ENCODE assay signal across 20 mouse cellular contexts in the genomic region with DNA sequence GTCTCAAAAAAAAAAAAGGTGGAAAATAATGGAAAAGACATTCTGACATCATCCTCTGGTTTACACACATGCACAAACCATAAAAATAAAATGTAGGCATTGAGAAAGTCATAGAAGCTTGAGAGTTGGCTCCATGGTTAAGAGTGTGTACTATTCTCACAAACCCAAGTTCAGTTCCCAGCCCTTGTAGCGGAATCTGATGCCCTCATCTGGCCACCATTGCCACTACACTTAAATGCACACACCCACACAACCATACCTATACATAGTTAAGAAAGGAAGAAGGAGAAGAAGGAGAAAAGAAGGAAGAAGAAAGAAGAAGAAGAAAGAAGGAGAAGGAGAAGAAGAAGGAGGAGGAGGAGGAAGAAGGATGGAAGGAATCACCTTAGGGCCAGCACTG.
DNase-seq lines count a peak whose midpoint lies in the region; ATAC-seq and TF ChIP-seq lines count a peak whose summit lies in the region.
"Had no signal": no experiment of that assay in that cellular context is flagged by ENCODE, and none has a peak within 500 bp of the region (broad histone marks: within the 10 kb centered on the region; RNA-seq: fewer than 3 reads in every experiment).

No protein-coding gene starts in this region.

- ATAC-seq in liver, postnatal 0 days, result no peak
- ATAC-seq: forebrain, embryonic 15.5 days; intestine, embryonic 16.5 days; midbrain, embryonic 15.5 days had no signal

- 81% methylated on average over 1 of the region's 1 CpGs for WGBS in liver, postnatal 0 days (ENCODE audit: insufficient replicate concordance)

- H3K36me3 ChIP-seq in liver, postnatal 0 days (replicated peaks; ENCODE audit: insufficient read depth, low read length), result no peaks in the 10 kb centered on the region
- H3K36me3 ChIP-seq: forebrain, embryonic 15.5 days; midbrain, embryonic 15.5 days had no signal

- H3K9ac ChIP-seq in liver, postnatal 0 days (replicated peaks), result no peak overlapping the region
- H3K9ac ChIP-seq: forebrain, embryonic 15.5 days; limb, embryonic 15.5 days; midbrain, embryonic 15.5 days had no signal

- H3K4me2 ChIP-seq in liver, postnatal 0 days (ENCODE audit: low read depth, low read length), result no peak overlapping the region
- H3K4me2 ChIP-seq: forebrain, embryonic 15.5 days; limb, embryonic 15.5 days; midbrain, embryonic 15.5 days had no signal

- H3K4me1 ChIP-seq in liver, postnatal 0 days (ENCODE audit: insufficient read depth), result no peaks in the 10 kb centered on the region
- H3K4me1 ChIP-seq: forebrain, embryonic 15.5 days; midbrain, embryonic 15.5 days had no signal

- H3K9me3 ChIP-seq in liver, postnatal 0 days (ENCODE audit: low read length), result no peaks in the 10 kb centered on the region
- H3K9me3 ChIP-seq: forebrain, embryonic 15.5 days; limb, embryonic 15.5 days; midbrain, embryonic 15.5 days had no signal

- no peak overlapping the region for H3K27ac ChIP-seq in gastrocnemius, adult 2 months
- H3K27ac ChIP-seq in liver, postnatal 0 days (ENCODE audit: low read depth), result no peak overlapping the region
- H3K27ac ChIP-seq: forebrain, embryonic 15.5 days; limb, embryonic 15.5 days; midbrain, embryonic 15.5 days had no signal

- intact Hi-C loops in gastrocnemius, adult 2 months (cut with DNase I), result no loop called here
- intact Hi-C loops in gastrocnemius, postnatal 14 days (cut with DNase I; ENCODE audit: low total_unique reads), result no loop called here

- TF ChIP-seq EP300 in liver, postnatal 0 days (IDR thresholded peaks at IDR 0.05; ENCODE audit: low read depth), result no peak

- no peak for DNase-seq in gastrocnemius, adult 2 months
- no peak for DNase-seq in gastrocnemius, postnatal 14 days
- DNase-seq in liver, postnatal 0 days, result no peak
- DNase-seq in liver (no peak), ES-CJ7 (ENCODE audit: low read depth, low spot score) (peak; percentile 9), adipocyte (ENCODE audit: low spot score) (no peak)
- peak; percentile 42 for DNase-seq in induced T-regulatory cell, adult 2 months (ENCODE audit: low read depth)
- no peak for DNase-seq in cerebellum, adult 9-10 months
- DNase-seq: adrenal gland, postnatal 25 days; cerebellum, postnatal 36 days; heart, adult 11 months; kidney, postnatal 14 days; retina, postnatal 1 day; thymus, adult 2 months had no signal

- no peaks in the 10 kb centered on the region for H3K27me3 ChIP-seq in liver, postnatal 0 days (ENCODE audit: insufficient read depth, low read length)
- H3K27me3 ChIP-seq: forebrain, embryonic 15.5 days; limb, embryonic 15.5 days; megakaryocyte, embryonic 14.5 days; midbrain, embryonic 15.5 days had no signal

- H3K4me3 ChIP-seq in gastrocnemius, adult 2 months, result no peak overlapping the region
- no peak overlapping the region for H3K4me3 ChIP-seq in liver, postnatal 0 days (ENCODE audit: low read depth, low read length)
- H3K4me3 ChIP-seq: erythroblast, embryonic 14.5 days; forebrain, embryonic 15.5 days; limb, embryonic 15.5 days; megakaryocyte, embryonic 14.5 days; midbrain, embryonic 15.5 days had no signal

- TF ChIP-seq CTCF in gastrocnemius, adult 2 months (IDR thresholded peaks at IDR 0.05), result peak; percentile 28; the same call in 1 of the 2 replicates
- TF ChIP-seq CTCF in liver, postnatal 0 days (IDR thresholded peaks at IDR 0.05; ENCODE audit: low read depth), result 0 out of 2 replicates have a peak, but pooled peaks have one; percentile 27

Comparison
In these comparisons a context has a peak if more than half of its experiments do, and no peak if none do; other contexts are left out.
1. DNase-seq: peak in ES-CJ7 (single experiment) and induced T-regulatory cell, adult 2 months (single experiment); none in gastrocnemius, adult 2 months (single experiment), gastrocnemius, postnatal 14 days (single experiment), liver, postnatal 0 days (single experiment), liver (single experiment), cerebellum, adult 9-10 months (single experiment) and adipocyte (single experiment).